Mouse (Mus musculus) liver, adult (tissue): ENCODE measurements around the gene Qpctl.

ENCODE experiments used
- GATA4 ChIP-seq: IDR thresholded peaks from 2 replicates; pipeline ENCODE4 v1.6.1; 2014; ENCODE audit warnings: mild to moderate bottlenecking, low read length; ENCODE audit not compliant: insufficient replicate concordance

The Qpctl gene

GRCm38 (mm10) chr7:19148875-19149541, at the start of gene Qpctl:
Gene Qpctl, minus strand, starts transcription at chr7:19149291.
- no peak for TF ChIP-seq GATA4

- no peak for TF ChIP-seq GATA4
Measured at GRCm38 (mm10) chr7:19197985-19198384, 48.9 kb upstream of the Qpctl start.

GRCm38 (mm10) chr7:19196676-19197075, 47.6 kb upstream of the Qpctl start:
- TF ChIP-seq GATA4, result no peak

GRCm38 (mm10) chr7:19194676-19195075, 45.6 kb upstream of the Qpctl start:
- TF ChIP-seq GATA4, result no peak

GRCm38 (mm10) chr7:19184758-19185157, 35.7 kb upstream of the Qpctl start:
- no peak for TF ChIP-seq GATA4

GRCm38 (mm10) chr7:19184250-19184649, 35.2 kb upstream of the Qpctl start:
- no peak for TF ChIP-seq GATA4

GRCm38 (mm10) chr7:19180862-19181429, 31.9 kb upstream of the Qpctl start:
- no peak for TF ChIP-seq GATA4

GRCm38 (mm10) chr7:19179936-19180335, 30.8 kb upstream of the Qpctl start:
- TF ChIP-seq GATA4, result no peak

GRCm38 (mm10) chr7:19179173-19179572, 30.1 kb upstream of the Qpctl start:
- TF ChIP-seq GATA4, result no peak

- TF ChIP-seq GATA4, result no peak
Measured at GRCm38 (mm10) chr7:19178443-19179092, 29.5 kb upstream of the Qpctl start.

- TF ChIP-seq GATA4, result no peak
Measured at GRCm38 (mm10) chr7:19178035-19178434, 28.9 kb upstream of the Qpctl start.

- TF ChIP-seq GATA4, result no peak
Measured at GRCm38 (mm10) chr7:19177216-19177615, 28.1 kb upstream of the Qpctl start.

GRCm38 (mm10) chr7:19176516-19176947, 27.4 kb upstream of the Qpctl start:
- TF ChIP-seq GATA4, result no peak

GRCm38 (mm10) chr7:19175708-19176515, 26.8 kb upstream of the Qpctl start, which contains the start of gene Eml2:
Gene Eml2, plus strand, starts transcription at chr7:19176421.
- no peak for TF ChIP-seq GATA4

GRCm38 (mm10) chr7:19172874-19173273, 23.8 kb upstream of the Qpctl start:
- TF ChIP-seq GATA4, result no peak
